Mouse (Mus musculus): ENCODE results near the gene Birc6.

DNA sequence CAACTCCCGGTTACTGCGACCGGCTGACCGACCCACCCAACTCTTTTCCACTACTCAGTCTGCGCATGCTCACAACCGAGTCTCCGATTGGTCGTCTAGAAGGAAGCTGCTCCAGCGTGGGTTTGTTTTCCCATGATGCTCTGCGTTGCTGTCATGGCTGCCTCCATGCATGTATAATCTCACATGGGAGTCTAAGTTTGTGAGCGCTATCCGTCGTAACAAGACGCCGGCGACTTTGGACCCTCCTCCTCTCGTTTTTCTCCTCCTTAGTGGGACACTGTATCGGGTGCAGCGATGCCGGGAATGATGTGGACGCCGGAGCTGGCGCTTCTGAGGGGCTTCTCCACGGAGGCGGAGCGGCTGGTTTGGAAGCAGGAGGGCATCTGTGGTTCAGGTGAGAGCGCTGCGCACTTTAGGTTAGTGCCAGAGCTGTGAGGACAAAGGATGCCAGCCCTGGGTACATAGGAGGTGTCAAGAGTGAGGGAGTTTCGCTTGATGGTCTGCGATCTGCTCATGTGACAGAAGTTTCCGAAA, 189.6 kb downstream of the Birc6 start, which contains the start of gene Ttc27:
- peak; percentile 92 for TF ChIP-seq POLR2A (IDR thresholded peaks at IDR 0.05; ENCODE audit: extremely low read depth, insufficient read depth, low read length)
- no peak for TF ChIP-seq CTCF (IDR thresholded peaks at IDR 0.05; ENCODE audit: extremely low read depth, insufficient read depth, low read length)
